9 mouse cellular contexts compared by ENCODE assay signal in the genomic region with DNA sequence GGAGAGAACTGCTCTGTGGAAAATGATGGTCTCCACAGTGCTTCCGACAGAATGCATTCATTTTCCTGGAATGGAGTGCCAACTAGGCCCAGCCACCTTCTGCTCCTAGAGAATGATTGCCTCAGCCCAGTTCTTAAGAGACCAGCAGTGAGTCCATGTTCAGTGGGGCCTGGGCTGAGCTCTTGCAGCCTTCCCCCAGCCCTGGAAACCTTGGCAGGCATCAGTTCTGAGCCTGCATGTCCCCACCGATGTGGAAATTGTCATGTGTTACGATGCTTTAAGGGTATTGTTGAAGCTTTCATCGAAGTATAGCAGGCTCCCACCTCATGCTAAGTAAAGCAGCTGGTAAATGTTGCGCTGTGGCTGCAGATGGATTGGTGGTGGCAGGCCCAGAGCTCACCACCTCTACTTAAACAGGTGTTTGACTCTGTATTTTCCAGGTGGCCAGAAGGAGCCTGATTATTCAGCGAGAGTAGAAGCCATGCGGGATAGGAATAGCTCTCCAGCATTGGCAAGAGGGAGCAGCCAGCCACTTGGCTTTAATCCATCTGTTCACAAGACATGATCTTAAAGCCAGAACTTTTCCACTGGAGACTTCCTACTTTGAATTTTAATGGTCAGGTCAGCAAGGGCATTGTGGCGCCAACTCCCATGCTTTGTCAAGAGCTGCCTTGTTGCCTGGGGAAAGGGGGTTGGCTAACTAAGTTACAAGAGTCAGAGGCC.
DNase-seq lines count a peak whose midpoint lies in the region; ATAC-seq and TF ChIP-seq lines count a peak whose summit lies in the region.
"Had no signal": no experiment of that assay in that cellular context is flagged by ENCODE, and none has a peak within 500 bp of the region (broad histone marks: within the 10 kb centered on the region; RNA-seq: fewer than 3 reads in every experiment).

No protein-coding gene starts in this region.

- ATAC-seq in kidney, embryonic 15.5 days (replicated peaks; ENCODE audit: low FRiP score): no peak

- no peak for TF ChIP-seq POLR2A in kidney, adult 2 months (IDR thresholded peaks at IDR 0.05; ENCODE audit: low read depth, low read length)

- no peak overlapping the region for H3K27ac ChIP-seq in kidney, adult 2 months (ENCODE audit: insufficient read depth, low read depth, low read length)
- no peak overlapping the region for H3K27ac ChIP-seq in kidney, embryonic 15.5 days
- H3K27ac ChIP-seq: limb, embryonic 13.5 days; stomach, embryonic 15.5 days had no signal

- H3K9me3 ChIP-seq in kidney, embryonic 15.5 days (replicated peaks): no peaks in the 10 kb centered on the region
- H3K9me3 ChIP-seq: limb, embryonic 13.5 days; stomach, embryonic 15.5 days had no signal

- no peaks in the 10 kb centered on the region for H3K27me3 ChIP-seq in kidney, adult 2 months (replicated peaks; ENCODE audit: control insufficient read depth, insufficient read depth, low read length)
- H3K27me3 ChIP-seq in kidney, embryonic 15.5 days: no peaks in the 10 kb centered on the region
- H3K27me3 ChIP-seq: stomach, embryonic 15.5 days had no signal

- WGBS in kidney, adult 2 months: 69% methylated on average over 8 of the region's 8 CpGs
- 78% methylated on average over 8 of the region's 8 CpGs for WGBS in kidney, embryonic 15.5 days

- no peak overlapping the region for H3K4me3 ChIP-seq in kidney, adult 2 months (ENCODE audit: insufficient read depth, low read depth, low read length)
- no peak overlapping the region for H3K4me3 ChIP-seq in kidney, embryonic 15.5 days (replicated peaks)
- H3K4me3 ChIP-seq: limb, embryonic 13.5 days; stomach, embryonic 15.5 days had no signal

- peak; percentile 57 for DNase-seq in kidney, adult 2 months
- peak; percentile 9 for DNase-seq in cerebellum, adult 11 months
- peak; percentile 71 to 79 for DNase-seq in cerebellum, postnatal 14 days
- peak; percentile 15 for DNase-seq in kidney, postnatal 10 days
- DNase-seq in ovary, postnatal 10 days (ENCODE audit: low spot score): no peak
- no peak for DNase-seq in embryo, embryonic 10.5 days (ENCODE audit: low spot score)

- H3K36me3 ChIP-seq in kidney, adult 2 months (ENCODE audit: control insufficient read depth, insufficient read depth, low read length): no peaks in the 10 kb centered on the region
- no peaks in the 10 kb centered on the region for H3K36me3 ChIP-seq in kidney, embryonic 15.5 days
- H3K36me3 ChIP-seq: limb, embryonic 13.5 days; stomach, embryonic 15.5 days had no signal

- H3K9ac ChIP-seq in kidney, embryonic 15.5 days: no peak overlapping the region
- H3K9ac ChIP-seq: limb, embryonic 13.5 days; stomach, embryonic 15.5 days had no signal

- TF ChIP-seq CTCF in kidney, adult 2 months (conservative IDR thresholded peaks at IDR 0.05; ENCODE audit: insufficient read depth, insufficient read length, low read depth, low read length): no peak

- H3K4me2 ChIP-seq in kidney, embryonic 15.5 days: no peak overlapping the region
- H3K4me2 ChIP-seq: limb, embryonic 13.5 days; stomach, embryonic 15.5 days had no signal

- H3K4me1 ChIP-seq in kidney, adult 2 months (ENCODE audit: control insufficient read depth, insufficient read depth, low read length): no peaks in the 10 kb centered on the region
- 0 out of 2 replicates have a peak, but pooled peaks cover 9% of the 10 kb centered on the region for H3K4me1 ChIP-seq in kidney, embryonic 15.5 days
- H3K4me1 ChIP-seq: limb, embryonic 13.5 days; stomach, embryonic 15.5 days had no signal

Comparison
In these comparisons a context has a peak if more than half of its experiments do, and no peak if none do; other contexts are left out.
1. DNase-seq: peak in kidney, adult 2 months (single experiment), cerebellum, adult 11 months (single experiment), cerebellum, postnatal 14 days (2 of 2) and kidney, postnatal 10 days (single experiment); none in ovary, postnatal 10 days (single experiment) and embryo, embryonic 10.5 days (single experiment).